Mouse (Mus musculus) hindbrain, embryonic 10.5 days (tissue): Measurements from ENCODE around the gene Lck. TPM values are rescaled to one million over a fixed set of nuclear protein-coding genes. Genes with fewer than 3 reads are reported as not detected.

ENCODE experiments used
- DNase-seq: peaks from one replicate; pipeline ENCODE4 v3.0.0-alpha.2; 2017; ENCODE audit warnings: low spot score
- H3K27ac ChIP-seq: fragments of 300-500 bp; sonication (generic); 2 replicates; pipeline ENCODE4 v1.5.1; 2016; ENCODE audit warnings: mild to moderate bottlenecking, moderate library complexity
- H3K27me3 ChIP-seq: fragments of 300-500 bp; sonication (generic); 2 replicates; pipeline ENCODE4 v1.6.1; 2016; ENCODE audit warnings: mild to moderate bottlenecking; ENCODE audit not compliant: poor library complexity, insufficient read depth, severe bottlenecking
- H3K36me3 ChIP-seq: fragments of 300-500 bp; sonication (generic); 2 replicates; pipeline ENCODE4 v1.6.1; 2016; ENCODE audit warnings: mild to moderate bottlenecking, moderate library complexity
- H3K4me1 ChIP-seq: fragments of 300-500 bp; sonication (generic); replicated peaks from 2 replicates; pipeline ENCODE4 v1.6.1; 2016; ENCODE audit warnings: mild to moderate bottlenecking
- H3K4me3 ChIP-seq: fragments of 300-500 bp; sonication (generic); 2 replicates; pipeline ENCODE4 v1.5.1; 2016; ENCODE audit warnings: mild to moderate bottlenecking, moderate library complexity
- H3K9me3 ChIP-seq: fragments of 300-500 bp; sonication (generic); 2 replicates; pipeline ENCODE4 v1.6.1; 2016; ENCODE audit warnings: mild to moderate bottlenecking, moderate library complexity
- WGBS: fragments of 180-500 bp; shearing (Covaris S2); methylation state at CpG from one replicate; pipeline ENCODE4 v1.1.7; 2016; 5-methylcytosine and 5-hydroxymethylcytosine counted together
- polyA plus RNA-seq: library from polyadenylated mRNA; unstranded; fragments of >200 nt; fragmentation: Nextera tagmentation; extraction: Ambion mirVana; gene quantifications from 2 replicates; pipeline ENCODE4 v1.2.1, GENCODE M21; 2016

Lck gene
- polyA plus RNA-seq, 1 experiment from 2014 or later, result 6.5 TPM

DNA sequence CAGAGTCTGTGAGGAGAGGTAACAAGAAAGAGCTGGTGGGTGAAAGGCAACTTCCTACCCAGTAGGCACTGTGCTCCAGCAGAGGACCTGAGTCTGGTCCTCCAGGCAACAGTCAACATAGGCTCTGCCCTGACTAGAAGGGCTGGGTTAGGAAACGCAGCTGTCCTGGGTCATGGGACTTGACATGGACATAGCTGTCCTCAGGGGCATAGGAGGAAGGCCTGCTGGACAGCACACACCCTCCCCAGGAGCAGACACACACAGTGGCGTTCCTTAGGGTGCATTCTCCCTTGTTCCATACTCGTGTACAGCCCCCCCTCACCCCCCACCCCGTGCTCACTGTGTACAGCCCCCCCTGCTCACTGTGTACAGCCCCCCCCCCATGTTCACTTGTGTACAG, 37.0 kb upstream of the Lck start:
- Histone ChIP-seq H3K27ac (no peak overlapping the region), H3K4me3 (no peak overlapping the region), H3K4me1 (no peaks in the 10 kb centered on the region), H3K27me3 (no peaks in the 10 kb centered on the region), H3K9me3 (no peaks in the 10 kb centered on the region), H3K36me3 (peaks cover 44% of the 10 kb centered on the region)
- 72% methylated on average over 4 of the region's 4 CpGs for WGBS
- DNase-seq, result no peak

DNA sequence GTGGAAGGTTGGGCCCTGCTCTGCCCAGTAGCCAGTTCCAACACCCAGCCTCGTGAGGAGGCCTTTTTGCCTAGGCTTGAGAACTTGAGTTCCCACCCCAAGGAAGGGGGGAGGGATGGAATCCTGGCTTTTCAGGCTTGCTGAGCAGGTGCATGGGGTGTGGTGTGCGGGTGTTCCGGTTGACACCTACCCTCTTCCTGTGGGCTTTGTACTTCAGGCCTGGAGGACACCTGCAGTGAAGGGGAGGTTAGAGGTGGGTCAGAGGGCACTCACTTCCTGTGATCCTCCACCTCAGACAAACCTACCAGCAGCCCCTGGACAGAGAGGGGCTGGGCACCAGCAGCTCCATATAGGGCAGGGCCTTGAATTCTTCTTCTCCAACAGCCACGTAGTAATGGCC, 36.6 kb upstream of the Lck start:
- no peak overlapping the region for H3K27ac ChIP-seq
- no peak overlapping the region for H3K4me3 ChIP-seq
- WGBS, result 78% methylated on average over 4 of the region's 4 CpGs
- peaks cover 48% of the 10 kb centered on the region for H3K36me3 ChIP-seq
- DNase-seq, result no peak
- no peaks in the 10 kb centered on the region for H3K9me3 ChIP-seq
- no peaks in the 10 kb centered on the region for H3K4me1 ChIP-seq
- H3K27me3 ChIP-seq, result no peaks in the 10 kb centered on the region

DNA sequence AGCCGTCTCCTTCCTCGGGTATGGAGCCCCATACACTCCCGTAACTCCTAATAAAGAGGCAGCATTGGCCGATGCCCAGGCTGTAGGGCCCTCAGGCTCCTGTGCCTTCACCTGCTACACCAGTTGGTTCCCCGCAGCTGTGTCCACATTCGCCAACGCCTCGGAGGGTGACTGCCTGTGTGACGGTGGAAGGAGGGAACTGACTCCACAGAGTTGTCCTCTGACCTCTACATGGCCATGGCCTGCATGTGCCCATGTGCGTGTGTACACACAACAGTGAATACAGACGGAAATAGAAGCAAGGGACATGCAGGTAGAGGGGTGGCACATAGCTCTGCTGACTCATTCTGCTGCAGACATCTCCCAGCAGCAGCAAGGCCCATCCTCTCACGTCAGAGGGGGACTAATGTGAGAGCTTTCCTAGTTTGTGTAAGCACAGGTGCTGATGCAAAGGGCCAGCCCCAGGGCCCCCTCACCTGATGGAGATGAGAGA, 35.7 kb upstream of the Lck start:
- peaks cover 54% of the 10 kb centered on the region for H3K36me3 ChIP-seq
- H3K4me1 ChIP-seq, result no peaks in the 10 kb centered on the region
- H3K27ac ChIP-seq, result 0 out of 2 replicates have a peak overlapping the region, but pooled peaks have one; percentile 37
- no peaks in the 10 kb centered on the region for H3K9me3 ChIP-seq
- WGBS, result 84% methylated on average over 12 of the region's 12 CpGs
- no peak overlapping the region for H3K4me3 ChIP-seq
- DNase-seq, result no peak
- no peaks in the 10 kb centered on the region for H3K27me3 ChIP-seq

DNA sequence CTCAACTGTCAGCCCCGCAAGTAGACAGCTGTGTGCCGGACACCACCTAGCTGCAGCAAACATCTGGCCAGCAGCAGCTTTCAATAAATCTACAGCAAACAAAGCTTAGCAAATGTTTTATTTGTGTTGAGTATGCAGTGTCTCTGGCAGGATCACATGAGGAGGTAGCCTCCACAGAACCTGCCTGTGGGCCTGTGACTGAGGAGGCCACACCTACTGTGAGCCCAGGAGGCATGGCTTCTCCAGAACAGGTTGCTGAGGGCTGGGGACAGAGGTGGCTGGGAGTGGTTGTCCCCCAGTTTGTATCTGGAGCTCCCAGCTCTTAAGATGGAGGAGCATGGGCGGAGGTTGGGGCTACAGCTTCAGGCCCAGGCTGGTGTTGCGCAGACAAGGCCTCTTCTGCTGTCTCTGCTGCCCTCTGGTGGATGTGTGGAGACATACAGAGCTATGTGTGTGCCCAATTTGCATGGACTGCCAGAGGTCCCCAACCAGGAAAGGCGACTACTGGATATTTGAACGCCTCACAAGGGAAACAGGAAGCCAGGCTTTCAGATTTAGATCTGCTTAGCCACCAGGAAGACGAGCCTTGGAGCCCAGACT, 35.1 kb upstream of the Lck start:
- peak overlapping the region; percentile 19; the same call in 1 of the 2 replicates for H3K27ac ChIP-seq
- H3K36me3 ChIP-seq, result peaks cover 60% of the 10 kb centered on the region
- WGBS, result 42% methylated on average over 7 of the region's 7 CpGs
- no peaks in the 10 kb centered on the region for H3K27me3 ChIP-seq
- H3K9me3 ChIP-seq, result no peaks in the 10 kb centered on the region
- H3K4me1 ChIP-seq, result no peaks in the 10 kb centered on the region
- peak; percentile 86 for DNase-seq
- H3K4me3 ChIP-seq, result 0 out of 2 replicates have a peak overlapping the region, but pooled peaks have one; percentile 7

DNA sequence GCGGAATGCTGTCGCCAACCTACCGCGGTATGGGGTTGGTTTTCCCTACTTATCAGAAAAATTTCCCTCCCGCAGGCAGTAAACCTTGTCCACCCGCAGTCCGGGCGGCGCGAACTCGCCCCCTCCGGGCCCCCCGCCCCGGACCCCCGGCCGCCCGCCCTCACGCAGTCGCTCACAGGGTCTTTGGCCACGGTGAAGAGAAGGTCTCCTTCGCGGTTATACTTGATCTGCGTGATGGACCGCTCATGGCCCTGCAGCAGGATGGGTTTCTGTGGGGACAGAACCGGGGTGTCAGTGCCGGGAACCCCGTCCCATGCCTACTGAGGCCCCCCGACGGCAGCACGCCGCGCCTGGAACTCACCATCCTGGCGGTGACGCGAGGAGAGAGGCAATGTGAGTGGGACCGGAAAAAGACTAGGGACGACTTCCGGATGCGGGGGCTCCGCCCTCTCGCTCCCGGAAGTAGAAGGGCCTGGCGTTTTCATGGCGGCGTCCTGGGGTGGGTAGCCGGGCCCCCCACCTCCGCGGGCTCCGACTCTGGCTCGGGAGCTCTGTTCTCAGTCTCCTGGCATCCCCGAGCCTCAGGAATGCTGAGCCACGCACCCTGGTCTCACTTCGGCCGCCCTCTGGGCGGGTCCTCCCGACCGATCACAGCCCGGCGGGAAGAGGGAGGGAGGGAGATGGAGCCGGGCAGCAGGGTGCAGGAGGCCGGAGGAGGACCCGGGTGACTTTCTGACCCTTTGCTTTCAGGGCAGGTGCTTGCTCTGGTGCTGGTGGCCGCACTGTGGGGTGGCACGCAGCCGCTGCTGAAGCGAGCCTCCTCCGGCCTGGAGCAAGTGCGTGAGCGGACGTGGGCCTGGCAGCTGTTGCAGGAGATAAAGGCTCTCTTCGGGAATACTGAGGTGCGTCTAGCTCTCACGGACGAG, 27.1 kb upstream of the Lck start, which contains the start of the genes Eif3i and Tmem234:
Eif3i (minus strand) TSS at position 416 of the 926 bp plus-strand sequence.
Tmem234 (plus strand) TSS at position 436 of the 926 bp plus-strand sequence.
- WGBS, result under 1% methylated on average over 74 of the region's 74 CpGs
- no peaks in the 10 kb centered on the region for H3K27me3 ChIP-seq
- no peaks in the 10 kb centered on the region for H3K9me3 ChIP-seq
- peak; percentile 89 for DNase-seq
- peak within 1 kb of the TSS; percentile 100 for H3K4me3 ChIP-seq
- H3K36me3 ChIP-seq, result peaks cover 74% of the 10 kb centered on the region
- peak within 1 kb of the TSS; percentile 96 for H3K27ac ChIP-seq
- H3K4me1 ChIP-seq, result peaks cover 32% of the 10 kb centered on the region

DNA sequence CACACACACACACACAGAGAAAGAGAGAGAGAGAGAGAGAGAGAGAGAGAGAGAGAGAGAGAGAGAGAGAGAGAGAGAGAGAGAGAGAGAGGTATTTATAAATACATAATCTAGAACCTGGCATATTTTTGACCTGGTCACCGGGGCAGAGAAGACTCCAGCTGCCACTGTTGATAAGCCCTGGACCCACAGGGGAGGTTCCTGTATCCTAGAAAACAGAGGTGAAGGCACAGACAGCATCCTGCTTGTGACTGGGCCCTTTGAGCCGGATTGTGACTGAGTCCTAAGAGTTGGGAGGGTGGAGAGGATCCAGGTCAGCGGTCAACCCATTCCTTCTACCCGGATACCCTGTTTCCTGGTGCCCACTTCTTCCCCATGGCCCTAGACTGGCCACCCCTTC, 15.4 kb upstream of the Lck start:
- H3K27ac ChIP-seq, result no peak overlapping the region
- H3K9me3 ChIP-seq, result no peaks in the 10 kb centered on the region
- H3K4me3 ChIP-seq, result no peak overlapping the region
- no peak for DNase-seq
- H3K36me3 ChIP-seq, result peaks cover 41% of the 10 kb centered on the region
- 86% methylated on average over 4 of the region's 4 CpGs for WGBS
- no peaks in the 10 kb centered on the region for H3K27me3 ChIP-seq
- H3K4me1 ChIP-seq, result peaks cover 25% of the 10 kb centered on the region

DNA sequence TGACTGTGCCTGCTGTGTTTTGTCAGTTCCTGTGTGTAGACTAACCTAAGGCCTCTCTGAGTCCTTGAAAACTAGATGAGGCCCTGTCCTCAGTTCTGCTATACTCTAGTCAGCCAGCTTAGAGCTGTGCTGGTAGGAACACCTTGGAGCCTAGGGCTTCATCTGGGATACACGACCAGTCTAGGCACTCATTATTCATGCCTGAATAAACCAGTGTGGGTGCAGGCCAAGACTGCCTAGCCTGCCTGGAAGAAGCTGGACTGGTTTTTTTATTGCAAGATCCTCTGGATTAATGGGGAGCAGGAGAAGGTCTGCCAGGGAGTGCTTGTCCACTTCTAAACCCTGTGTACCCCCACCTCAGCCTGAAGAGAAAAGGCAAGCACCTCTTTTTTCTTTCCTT, 13.5 kb upstream of the Lck start:
- H3K4me3 ChIP-seq, result no peak overlapping the region
- H3K36me3 ChIP-seq, result peaks cover 21% of the 10 kb centered on the region
- WGBS, result 47% methylated on average over 1 of the region's 1 CpGs
- H3K4me1 ChIP-seq, result peaks cover 18% of the 10 kb centered on the region
- DNase-seq, result no peak
- no peaks in the 10 kb centered on the region for H3K9me3 ChIP-seq
- H3K27me3 ChIP-seq, result no peaks in the 10 kb centered on the region
- H3K27ac ChIP-seq, result no peak overlapping the region

DNA sequence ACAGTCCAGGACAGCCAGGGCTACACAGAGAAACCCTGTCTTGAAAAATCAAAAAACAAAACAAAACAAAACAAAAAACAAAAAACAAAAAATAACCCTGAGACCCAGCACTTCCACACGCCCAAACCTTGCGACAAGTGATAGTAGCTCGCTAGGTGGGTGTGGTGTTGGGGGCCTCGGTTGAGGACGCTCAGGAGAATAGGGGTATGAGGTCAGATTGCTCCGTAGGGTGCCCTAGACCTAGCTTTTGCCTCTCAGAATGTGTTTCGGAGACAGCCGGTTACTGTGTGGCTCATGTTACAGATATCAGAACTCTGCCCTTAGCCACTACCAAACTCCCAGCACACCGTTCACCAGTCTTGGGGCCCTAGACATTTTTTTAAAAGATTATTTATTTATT, 12.3 kb upstream of the Lck start:
- peaks cover 18% of the 10 kb centered on the region for H3K4me1 ChIP-seq

DNA sequence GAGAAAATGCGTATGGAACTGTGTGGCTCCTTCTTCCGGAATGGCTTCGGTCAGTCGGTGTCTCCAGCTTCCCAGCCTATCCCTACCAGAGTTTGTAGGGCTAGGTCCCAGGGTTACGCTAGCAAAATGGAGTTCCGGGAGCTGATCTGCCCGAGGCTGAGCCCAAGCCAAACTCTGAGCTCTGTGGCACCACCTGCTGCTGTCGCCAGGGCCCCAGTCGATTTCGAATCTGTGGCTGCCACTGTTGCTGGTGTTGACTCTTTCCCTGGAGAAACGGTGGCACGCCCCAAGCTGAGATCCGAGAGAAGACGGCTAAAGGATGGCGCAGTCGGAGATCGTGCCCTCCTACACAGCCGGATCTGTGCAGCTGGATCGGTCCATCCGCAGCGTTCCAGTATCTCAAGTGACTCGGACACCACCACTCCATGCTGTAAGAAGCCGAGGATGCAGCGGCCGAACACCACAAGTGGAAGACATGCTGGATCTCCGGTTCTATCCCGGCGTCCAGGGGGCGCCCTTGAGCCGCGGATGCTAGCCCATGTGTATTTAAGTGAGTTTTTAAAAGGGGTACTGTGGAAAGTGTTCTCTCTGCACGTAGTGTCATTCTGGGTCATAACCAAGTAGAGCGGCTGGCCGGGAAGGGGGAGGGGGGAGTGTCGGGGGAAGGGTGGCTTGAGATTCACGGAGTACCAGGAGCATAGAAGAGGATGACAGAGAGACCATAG, 11.6 kb upstream of the Lck start:
- peak; percentile 86 for DNase-seq

More for the DNA sequence above, 12.3 kb upstream of the Lck start:
- no peaks in the 10 kb centered on the region for H3K27me3 ChIP-seq
- 75% methylated on average over 9 of the region's 9 CpGs for WGBS
- H3K27ac ChIP-seq, result peak overlapping the region; percentile 62; the same call in 1 of the 2 replicates
- no peak for DNase-seq
- H3K36me3 ChIP-seq, result peaks cover 10% of the 10 kb centered on the region
- H3K9me3 ChIP-seq, result no peaks in the 10 kb centered on the region
- peak overlapping the region; percentile 58 for H3K4me3 ChIP-seq

DNA sequence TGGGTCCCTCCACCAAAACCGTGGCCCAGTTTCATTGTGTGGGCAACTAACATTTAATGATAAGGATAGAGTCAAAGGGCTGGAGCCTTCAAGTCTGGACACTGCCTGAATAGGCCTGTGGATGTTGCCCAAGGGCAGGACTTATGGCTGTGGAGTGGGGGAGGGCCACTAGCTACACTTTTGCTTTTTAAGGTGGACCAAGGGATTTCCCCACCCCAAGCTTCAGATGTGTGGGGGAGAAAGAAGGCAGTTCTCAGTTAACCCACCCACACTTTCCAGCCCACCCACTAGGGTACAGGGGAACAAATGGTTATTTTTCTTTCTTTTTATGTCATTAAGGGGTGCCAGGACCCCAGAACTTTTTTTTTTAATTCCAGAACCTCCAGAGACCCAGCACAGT, 10.9 kb upstream of the Lck start:
- Histone ChIP-seq H3K27me3 (no peaks in the 10 kb centered on the region), H3K36me3 (no peaks in the 10 kb centered on the region), H3K9me3 (no peaks in the 10 kb centered on the region), H3K4me1 (peaks cover 18% of the 10 kb centered on the region), H3K4me3 (peak overlapping the region; percentile 58), H3K27ac (peak overlapping the region; percentile 72)
- WGBS, result 73% methylated on average over 1 of the region's 1 CpGs
- no peak for DNase-seq

More for the DNA sequence above, 11.6 kb upstream of the Lck start:
- 2% methylated on average over 36 of the region's 36 CpGs for WGBS
- Histone ChIP-seq H3K9me3 (no peaks in the 10 kb centered on the region), H3K27me3 (no peaks in the 10 kb centered on the region), H3K4me1 (peaks cover 18% of the 10 kb centered on the region), H3K4me3 (peak overlapping the region; percentile 58), H3K36me3 (peaks cover 2% of the 10 kb centered on the region; the same call in 1 of the 2 replicates), H3K27ac (peak overlapping the region; percentile 72)

DNA sequence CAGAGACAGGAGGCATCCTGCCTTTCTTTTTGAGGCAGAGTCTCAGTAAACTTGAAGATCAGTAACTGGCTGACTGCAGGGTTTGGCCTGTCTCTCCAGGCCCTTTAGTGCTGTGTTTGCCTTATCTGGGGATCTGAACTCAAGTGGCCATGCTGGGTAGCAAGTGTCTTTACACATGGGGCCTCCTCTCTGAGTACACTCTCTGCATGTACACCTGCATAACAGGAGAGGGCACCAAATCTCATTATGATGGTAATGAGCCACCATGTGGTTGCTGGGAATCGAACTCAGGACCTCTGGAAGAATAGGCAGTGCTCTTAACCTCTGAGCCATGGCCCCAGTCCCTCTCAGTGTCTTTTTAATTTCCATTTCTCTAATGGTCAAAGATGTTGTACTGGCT, 8.8 kb upstream of the Lck start:
- no peaks in the 10 kb centered on the region for H3K36me3 ChIP-seq
- no peak overlapping the region for H3K27ac ChIP-seq
- WGBS, result 81% methylated on average over 1 of the region's 1 CpGs
- 0 out of 2 replicates have a peak, but pooled peaks cover 5% of the 10 kb centered on the region for H3K27me3 ChIP-seq
- H3K4me1 ChIP-seq, result peaks cover 21% of the 10 kb centered on the region
- no peak overlapping the region for H3K4me3 ChIP-seq
- no peaks in the 10 kb centered on the region for H3K9me3 ChIP-seq
- DNase-seq, result no peak

DNA sequence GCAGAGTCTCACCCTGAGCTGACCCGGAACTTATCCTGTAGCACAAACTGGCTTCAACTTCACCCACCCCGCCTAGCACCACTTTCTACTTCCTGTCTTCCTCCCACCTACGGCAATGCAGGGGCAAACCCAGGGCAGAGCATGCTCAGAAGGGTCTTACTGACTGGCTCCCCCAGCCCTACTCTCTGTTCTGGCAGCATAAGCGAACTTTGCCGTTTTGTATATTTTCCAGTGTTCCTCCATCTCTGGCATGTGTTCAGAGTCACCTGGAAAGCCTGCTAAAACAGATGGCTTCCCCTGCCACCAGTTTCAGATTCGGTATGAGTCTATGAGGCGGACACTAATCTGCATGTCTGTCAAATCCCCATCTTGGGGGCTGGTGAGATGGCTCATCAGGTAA, 6.9 kb upstream of the Lck start:
- H3K36me3 ChIP-seq, result no peaks in the 10 kb centered on the region
- WGBS, result 83% methylated on average over 7 of the region's 7 CpGs
- DNase-seq, result no peak
- peaks cover 5% of the 10 kb centered on the region; the same call in 1 of the 2 replicates for H3K27me3 ChIP-seq
- H3K9me3 ChIP-seq, result no peaks in the 10 kb centered on the region
- no peak overlapping the region for H3K4me3 ChIP-seq
- H3K4me1 ChIP-seq, result peaks cover 23% of the 10 kb centered on the region
- H3K27ac ChIP-seq, result no peak overlapping the region
